Mouse (Mus musculus) left cerebral cortex, postnatal 4 days (tissue): ENCODE results near the gene Prrt2. TPM values are rescaled to one million over a fixed set of nuclear protein-coding genes. Genes with fewer than 3 reads are reported as not detected.

Experiments used
- DNase-seq: peaks from one replicate; pipeline ENCODE4 v3.0.0-alpha.2; 2022
- intact Hi-C: fragments of 180-260 bp; cut with DNase I; formaldehyde crosslinking; loops from one replicate; pipeline ENCODE4 v1.15.1; 2025
- total RNA-seq, 2 experiments: library from RNA; stranded (reverse); gene quantifications; 2 replicates each; pipeline ENCODE4 v1.2.3; 2021

Prrt2 gene
- total RNA-seq, 2 experiments from 2014 or later, result 132 to 136 TPM

DNA sequence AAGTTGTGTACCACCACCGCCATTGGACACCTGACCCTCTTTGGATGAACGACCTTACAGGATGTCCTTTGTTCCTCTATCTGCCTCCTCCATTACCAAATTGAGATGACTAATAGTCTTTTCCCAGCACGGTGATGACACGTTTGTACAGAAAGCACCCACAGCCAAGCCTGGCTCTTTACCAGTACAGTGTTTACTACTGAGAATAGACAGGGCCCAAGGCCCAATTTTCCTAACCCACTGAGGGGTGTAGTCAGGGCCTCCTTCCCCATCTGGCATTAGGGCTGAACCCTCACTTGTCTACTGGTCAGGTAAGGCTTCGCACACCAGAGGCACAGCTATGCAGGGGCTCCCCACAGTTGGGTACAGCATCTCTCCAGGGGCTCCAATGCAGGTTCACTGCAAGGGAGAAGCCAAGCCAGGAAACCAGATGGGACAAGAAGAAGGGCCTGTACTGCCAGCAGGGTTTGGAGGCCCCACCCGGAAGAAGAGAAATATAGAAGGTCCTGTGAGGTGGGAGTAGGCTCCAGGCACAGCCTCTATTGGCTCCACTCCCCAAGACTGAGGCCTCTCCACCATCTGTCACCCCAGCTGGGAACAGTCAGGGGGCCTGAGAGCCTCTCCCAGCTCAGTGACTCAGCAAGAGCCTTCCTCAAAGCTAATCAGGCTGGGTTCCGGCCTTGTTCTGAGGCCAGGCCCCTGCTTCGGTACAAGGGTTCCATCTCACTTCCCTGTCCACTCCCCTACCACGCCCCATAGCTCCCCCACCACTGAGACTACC, 12.6 kb downstream of the Prrt2 start:
- peak; percentile 85 for DNase-seq
- intact Hi-C loops, result no loop called here

DNA sequence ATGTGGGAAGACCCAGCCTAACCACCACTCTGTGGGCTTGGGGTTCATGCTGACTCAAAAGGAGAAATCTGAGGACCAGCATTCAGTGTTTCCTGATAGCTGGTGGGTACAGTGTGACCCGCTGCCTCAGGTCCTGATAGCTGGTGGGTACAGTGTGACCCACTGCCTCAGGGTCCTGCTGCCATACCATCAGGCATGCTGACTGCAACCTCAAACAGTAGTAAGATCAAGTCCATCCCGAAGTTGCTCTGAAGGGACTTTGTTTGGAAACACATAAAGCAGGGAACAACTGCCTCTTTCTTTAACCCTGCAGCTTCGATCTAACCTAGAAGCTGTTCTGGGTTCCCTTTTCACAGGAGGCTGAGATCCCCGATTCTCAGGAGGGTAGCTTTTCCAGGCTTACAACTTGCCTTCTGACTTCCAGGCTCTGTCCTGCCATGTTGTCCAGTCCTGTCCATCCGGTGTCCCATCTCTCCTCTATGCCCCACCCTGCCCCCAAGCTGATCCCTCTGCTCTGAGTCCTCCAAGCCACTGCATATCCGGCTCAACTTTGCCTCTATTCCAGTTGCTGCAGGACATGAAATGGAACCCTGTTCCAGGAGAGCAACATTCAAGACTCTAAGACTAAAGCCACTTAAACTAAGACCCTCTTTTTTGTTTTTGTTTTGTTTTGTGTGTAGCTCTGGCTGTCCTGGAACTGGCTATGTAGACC, 13.5 kb downstream of the Prrt2 start:
- intact Hi-C loops, result no loop called here

DNA sequence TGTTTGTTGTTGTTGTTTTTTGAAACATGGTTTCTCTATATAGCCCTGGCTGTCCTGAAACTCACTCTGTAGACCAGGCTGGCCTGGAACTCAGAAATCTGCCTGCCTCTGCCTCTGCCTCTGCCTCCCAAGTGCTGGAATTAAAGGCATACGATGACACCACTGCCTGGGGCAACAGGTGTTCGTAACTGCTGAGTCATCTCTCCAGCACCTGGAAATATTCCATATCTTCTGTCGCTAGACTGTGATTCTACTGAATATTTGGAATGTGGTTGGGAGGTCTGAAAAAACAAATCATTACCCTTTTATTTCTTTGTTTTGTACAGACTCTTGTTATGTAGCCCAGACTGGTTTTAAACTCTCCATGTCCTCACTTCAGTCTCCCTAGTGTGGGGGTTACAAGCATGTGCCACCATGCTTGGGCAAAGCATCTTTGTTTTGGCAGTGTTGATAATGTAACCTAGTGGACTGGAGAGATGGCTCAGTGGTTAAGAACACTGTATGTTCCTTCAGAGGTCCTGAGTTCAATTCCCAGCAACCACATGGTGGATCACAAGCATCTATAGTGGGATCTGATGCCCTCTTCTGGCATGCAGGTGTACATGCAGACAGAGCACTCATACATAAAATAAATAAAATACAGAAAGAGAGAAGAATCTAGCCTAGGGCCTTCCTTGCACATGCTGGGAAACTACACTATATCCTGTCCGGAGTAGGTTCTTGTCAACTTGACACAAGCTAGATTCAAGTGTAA, 16.7 kb downstream of the Prrt2 start:
- no peak for DNase-seq
- intact Hi-C loops, result no loop called here

More for the DNA sequence above, 13.5 kb downstream of the Prrt2 start:
- DNase-seq, result no peak

DNA sequence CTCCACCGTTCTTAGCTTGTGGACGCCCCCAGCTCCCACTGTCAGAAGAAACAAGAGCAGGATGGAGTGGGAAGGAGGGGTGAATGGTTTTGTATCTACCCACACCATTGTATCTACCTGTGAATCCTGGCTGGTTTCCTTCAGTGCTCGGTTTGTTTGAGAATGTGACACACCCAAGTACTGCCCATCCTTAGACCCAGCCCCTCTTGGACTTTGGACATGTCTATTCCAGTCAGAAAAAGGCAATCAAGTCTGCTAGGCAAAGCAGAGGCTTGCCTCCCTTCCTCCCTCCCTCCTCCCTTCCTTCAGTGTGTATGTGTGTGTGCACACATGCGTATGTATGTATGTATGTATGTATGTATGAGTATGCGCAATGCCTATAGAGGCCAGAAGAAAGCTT, 17.4 kb downstream of the Prrt2 start:
- no peak for DNase-seq
- intact Hi-C loops, result no loop called here

DNA sequence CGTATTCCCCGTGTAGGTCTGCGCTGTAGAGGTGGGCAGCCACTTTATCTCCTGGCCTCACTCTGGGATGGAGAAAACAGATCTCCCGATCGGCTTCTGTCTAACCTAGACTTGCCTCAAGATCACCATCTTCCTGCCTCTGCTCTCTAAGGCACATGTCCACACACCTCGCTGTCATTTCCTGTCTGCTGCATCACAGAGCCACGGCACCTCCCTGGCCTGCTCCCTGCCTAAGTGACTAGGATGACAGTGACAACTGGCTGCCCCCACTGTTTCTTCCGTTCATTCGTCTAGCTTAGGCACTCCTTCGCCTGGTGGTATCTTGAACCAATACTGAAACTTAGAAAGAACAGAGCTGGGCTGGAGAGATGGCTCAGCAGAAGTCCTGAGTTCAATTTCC, 21.4 kb downstream of the Prrt2 start:
- intact Hi-C loops, result no loop called here
- no peak for DNase-seq

DNA sequence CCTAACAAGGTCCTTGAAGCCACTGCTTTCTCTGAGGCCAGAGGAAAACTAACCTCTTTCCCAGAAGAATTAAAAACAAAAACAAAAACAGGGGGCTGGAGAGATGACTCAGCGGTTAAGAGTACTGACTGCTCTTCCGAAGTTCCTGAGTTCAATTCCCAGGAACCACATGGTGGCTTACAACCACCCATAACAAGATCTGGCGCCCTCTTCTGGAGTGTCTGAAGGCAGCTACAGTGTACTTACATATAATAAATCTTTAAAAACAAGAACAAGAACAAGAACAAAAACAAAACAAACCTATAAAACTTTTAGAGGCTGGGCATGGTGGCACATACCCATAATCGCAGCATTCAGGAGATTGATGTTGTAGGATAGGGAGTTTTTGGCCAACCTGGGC, 24.6 kb downstream of the Prrt2 start:
- intact Hi-C loops, result no loop called here
- no peak for DNase-seq

DNA sequence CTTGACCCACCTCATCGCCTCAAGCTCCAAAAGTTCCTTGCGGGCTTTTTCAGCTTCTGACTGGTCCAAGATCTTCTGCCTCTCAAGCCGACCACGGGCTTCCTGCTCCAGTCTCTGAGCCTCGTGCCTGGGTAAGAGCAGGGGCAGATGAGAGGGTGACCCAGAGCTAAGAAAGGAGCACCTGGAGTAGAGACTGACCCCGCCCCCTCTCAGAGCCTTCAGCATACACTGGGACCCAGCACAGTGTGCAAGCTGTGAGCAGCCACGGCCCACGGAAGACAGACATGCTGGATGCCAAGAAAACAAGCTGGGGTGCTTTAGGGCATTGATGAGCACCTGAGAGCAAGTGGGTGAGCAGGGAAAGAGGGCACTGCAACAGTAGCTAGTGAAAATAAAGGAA, 32.2 kb downstream of the Prrt2 start:
- DNase-seq, result no peak
- intact Hi-C loops, result no loop called here

DNA sequence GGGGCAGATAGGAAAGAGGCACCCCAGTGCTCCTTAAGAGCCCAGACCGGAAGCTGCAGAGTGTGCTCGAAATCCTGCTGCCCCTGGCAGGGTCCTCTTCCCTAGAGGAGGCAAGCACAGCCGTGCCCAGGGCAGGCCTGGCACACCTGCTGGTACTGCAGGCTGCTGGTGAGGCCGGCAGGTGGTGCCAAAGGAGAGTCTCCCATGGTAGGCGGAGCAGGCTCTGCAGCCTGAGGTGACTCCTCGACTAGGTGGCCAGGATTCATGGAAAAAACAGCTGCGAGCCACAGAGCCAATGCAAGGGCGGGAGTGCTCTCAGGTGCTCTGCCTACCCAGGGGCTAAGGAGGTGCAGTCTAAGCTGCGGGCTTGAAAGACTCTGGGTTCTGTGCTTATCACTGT, 34.7 kb downstream of the Prrt2 start:
- intact Hi-C loops, result no loop called here
- DNase-seq, result peak; percentile 60

DNA sequence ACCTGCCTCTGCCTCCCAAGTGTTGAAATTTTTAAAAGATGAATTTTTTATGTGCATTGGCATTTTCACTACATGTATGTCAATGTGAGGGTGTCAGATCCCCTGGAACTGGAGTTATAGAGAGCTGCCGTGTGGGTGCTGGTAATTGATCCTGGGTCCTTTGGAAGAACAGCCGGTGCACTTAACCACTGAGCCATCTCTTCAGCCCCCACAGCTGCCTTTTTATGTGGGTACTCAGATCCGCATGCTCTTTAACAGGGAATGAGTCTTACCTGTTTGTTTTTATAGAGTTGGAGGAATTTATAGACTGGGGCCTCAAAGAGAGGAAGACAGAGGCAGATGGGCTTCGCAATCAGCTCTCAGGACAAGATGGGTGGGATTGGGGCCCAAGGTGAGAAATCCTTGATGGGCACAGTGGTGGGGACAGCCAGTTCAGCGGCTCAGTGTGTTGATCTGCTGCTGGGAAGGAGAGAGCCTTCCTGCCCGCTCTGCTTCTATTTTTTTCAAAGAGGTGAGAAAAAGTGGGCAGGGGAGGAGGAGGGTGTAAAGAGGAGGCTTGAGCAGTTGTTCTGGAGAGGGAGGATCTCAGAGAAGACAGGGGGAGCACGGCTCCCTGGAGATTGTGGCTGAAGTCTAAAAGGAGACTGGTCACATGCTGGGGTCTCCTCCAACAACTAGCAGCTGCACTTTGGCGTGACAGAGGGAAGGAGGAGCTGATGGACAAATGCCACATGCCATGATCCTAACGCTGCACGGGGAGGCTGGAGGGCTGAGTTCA, 36.2 kb downstream of the Prrt2 start:
- DNase-seq, result no peak
- intact Hi-C loops, result no loop called here

DNA sequence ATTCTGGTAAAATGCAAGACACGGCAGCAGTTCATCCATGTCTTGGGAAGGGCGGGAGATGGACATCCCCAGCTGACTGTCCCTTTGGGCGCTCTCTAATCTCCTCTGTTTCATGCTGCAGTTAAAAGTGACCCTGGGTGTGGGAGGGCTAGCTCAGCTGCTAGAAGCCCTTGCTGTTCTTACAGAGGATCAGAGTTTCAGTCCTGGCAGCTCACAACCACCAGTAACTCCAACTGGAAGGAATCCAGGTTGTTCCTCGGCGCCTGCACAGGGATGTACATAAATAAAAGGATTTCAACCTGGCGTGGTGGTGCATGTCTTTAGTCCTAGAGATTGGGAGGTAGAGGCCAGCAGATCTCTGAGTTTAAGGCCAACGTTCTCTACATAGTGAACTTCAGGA, 37.9 kb downstream of the Prrt2 start:
- intact Hi-C loops, result no loop called here
- DNase-seq, result no peak

DNA sequence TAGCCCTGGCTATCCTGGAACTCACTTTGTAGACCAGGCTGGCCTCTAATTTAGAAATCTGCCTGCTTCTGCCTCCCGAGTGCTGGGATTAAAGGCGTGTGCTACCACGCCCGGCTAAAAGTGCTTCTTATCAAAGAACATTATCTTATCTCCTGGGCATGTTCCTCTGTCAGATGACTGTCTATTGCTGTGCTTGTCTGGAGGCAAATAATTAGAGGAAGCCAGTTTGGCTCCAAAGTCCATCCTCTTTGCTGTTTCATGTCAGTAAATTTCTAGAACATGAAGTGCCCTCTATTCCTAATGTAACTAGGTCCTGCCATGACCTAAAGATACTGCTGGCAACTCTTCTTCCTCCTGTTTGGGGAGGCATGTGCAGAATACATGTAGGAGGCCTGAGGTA, 39.0 kb downstream of the Prrt2 start:
- intact Hi-C loops, result no loop called here

DNA sequence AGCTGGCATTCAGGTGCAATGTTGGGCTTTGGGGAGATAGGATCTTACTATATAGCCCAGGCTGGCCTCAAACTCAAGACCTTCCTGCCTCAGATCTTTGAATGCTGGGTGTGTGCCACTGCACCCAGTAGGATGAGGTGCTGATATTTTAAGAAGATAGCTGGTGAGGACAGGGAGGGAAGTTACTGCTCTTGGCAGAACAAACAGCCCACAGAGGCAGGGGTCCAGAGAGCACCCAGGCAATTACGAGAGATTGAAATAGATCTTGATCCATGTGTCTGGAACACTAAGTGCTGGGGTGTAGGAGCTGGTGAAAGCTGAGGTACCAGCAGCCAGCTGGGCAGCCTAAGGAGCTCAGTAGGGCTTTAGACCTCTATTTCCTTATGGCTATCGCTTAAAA, 39.4 kb downstream of the Prrt2 start:
- no peak for DNase-seq
- intact Hi-C loops, result no loop called here

More for the DNA sequence above, 39.0 kb downstream of the Prrt2 start:
- no peak for DNase-seq

DNA sequence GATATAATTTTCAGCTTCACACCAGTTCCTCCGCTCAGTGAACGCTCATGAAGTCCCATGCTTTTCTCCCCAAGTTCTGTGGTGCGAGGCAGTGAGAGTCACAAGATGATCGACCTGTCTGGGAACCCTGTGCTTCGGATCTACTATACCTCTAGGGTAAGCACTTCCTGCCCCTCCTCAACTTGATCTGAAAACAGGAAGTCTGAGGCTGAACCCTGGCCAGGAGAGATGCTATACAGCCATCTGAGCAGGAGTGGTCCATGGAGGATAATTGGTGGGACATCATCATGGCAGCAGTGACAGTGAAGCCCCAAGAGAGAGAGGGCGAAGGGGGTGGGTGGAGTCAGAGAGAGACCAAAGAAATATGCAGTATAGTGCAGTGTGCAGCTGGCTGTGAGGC, 42.2 kb downstream of the Prrt2 start:
- intact Hi-C loops, result no loop called here
- no peak for DNase-seq

DNA sequence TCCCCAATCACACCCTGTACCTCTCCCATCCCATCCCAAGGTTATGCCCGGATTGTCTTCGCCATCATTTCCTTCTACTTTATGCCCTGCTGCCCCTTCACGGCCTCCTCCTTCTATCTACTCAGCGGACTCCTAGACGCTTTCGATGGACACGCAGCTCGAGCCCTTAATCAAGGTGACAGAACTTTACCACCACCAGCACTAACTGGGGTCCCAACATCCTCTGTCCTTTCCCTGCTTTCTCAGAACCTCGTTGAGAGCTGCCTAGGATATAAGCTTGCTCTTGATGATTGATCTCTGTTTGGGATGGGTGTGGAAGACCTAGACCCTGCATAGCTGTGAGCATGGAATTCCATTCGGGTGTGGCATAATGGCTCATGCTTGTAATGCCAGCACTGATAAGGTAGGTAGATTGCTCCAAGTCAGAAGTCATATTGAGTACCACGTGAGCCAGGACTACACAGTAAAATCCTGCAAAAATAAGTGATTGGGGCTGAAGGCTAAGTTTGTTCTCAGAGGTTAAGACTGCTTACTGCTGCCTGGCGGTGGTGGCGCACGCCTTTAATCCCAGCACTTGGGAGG, 44.0 kb downstream of the Prrt2 start:
- DNase-seq, result no peak
- intact Hi-C loops, result no loop called here

DNA sequence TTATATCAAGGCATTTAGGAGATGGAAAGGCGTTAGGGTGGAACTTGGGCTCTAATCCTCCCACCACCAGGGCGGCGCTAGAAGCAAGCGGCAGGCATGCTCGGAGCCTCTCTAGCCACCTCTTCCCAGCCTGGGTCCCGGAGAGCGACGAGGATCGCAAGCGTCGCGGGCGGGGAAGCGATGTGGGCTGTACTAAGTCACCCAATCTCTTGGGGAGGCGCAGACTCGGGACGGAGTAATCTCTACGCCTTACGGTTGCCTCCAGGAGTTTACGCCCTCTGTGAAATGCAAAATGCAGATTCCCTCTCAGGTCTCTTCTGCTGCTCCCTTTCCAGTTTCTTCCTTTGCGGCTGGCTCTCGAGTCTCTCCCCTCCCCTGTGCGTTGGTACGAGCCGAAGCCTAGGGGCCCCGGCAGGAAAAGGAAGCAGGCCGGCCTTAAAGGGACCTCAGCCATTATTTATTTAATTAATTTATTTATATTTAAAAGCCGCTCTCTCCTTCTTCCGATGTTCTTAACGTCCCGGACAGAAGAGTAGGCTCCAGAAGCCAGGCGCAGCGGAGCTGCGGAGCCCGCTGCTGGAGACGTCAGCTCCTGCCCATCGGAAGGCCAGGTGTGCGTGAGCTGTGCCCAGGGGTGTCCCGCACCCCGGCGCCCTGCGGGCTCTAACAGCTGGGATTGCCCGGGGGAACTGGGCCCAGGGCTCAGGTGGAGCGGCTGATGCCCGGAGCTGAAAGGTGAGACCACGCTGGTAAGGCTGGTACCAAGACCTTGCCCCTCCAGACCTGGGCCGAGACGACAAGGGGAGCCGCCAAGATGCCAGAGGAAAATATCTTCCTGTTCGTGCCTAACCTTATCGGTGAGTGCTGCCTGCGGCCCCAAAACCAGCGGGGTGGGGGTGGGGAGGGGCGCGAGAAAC, 44.8 kb downstream of the Prrt2 start, which contains the start of gene Cdiptos:
Gene Cdiptos (minus strand): TSS at position 149 of the 917 bp plus-strand sequence.
- peak; percentile 98 for DNase-seq
- intact Hi-C loops, result no loop called here

DNA sequence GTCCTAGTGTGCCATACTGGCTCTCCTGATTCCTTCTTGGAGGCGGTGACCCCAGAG, 45.3 kb downstream of the Prrt2 start, which contains the start of gene Cdipt:
Gene Cdipt (plus strand): TSS at position 22 of the 57 bp plus-strand sequence.
- no peak for DNase-seq

DNA sequence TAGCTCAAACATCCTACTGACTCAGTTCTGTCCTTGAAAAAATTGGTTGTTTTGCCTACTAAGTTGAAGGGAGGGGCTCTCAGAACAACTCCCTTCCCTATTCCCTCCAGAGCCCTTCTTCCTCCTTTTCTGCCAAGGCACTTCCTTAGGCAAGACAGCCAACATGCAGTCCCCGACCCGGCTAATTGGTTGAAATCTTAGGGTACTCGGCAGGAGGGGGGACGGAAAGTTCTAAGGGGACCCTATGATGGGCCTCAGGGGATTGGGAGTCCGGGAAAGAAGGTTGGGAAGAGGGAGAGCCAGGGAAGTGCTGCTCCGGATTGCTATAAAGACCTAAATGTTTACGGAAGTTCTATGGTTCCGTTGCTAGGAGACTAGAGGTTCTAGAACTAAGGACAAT, 45.5 kb downstream of the Prrt2 start:
- intact Hi-C loops, result no loop called here
- DNase-seq, result no peak

More for the DNA sequence above, 45.3 kb downstream of the Prrt2 start, which contains the start of gene Cdipt:
- intact Hi-C loops, result no loop called here
